Mouse (Mus musculus) limb, embryonic 14.5 days (tissue): ENCODE measurements around the gene Ddx47. TPM values are rescaled to one million over a fixed set of nuclear protein-coding genes. Genes with fewer than 3 reads are reported as not detected.
A peak's percentile ranks its signal among the peaks of the same experiment; 100 is the strongest.

Experiments
- ATAC-seq: fragments of 200-750 bp; cut with Nextera tagmentation; 2 replicates; pipeline ENCODE4 v1.8.0; 2017; ENCODE audit warnings: low read depth, moderate number of reproducible peaks, moderate TSS enrichment; ENCODE audit not compliant: low FRiP score
- DNase-seq: peaks from one replicate; pipeline ENCODE4 v3.0.0-alpha.2; 2015; ENCODE audit warnings: low spot score
- H3K27ac ChIP-seq: fragments of 300-500 bp; sonication (generic); replicated peaks from 2 replicates; pipeline ENCODE4 v1.5.1; 2014; ENCODE audit warnings: low read depth, mild to moderate bottlenecking, low read length, moderate library complexity, mixed read lengths
- H3K27me3 ChIP-seq: fragments of 300-500 bp; sonication (generic); 2 replicates; pipeline ENCODE4 v1.6.1; 2014; ENCODE audit warnings: low read length, mixed read lengths; ENCODE audit not compliant: control insufficient read depth, insufficient read depth
- H3K36me3 ChIP-seq: fragments of 300-500 bp; sonication (generic); 2 replicates; pipeline ENCODE4 v1.6.1; 2014; ENCODE audit warnings: mild to moderate bottlenecking, low read length, moderate library complexity, mixed read lengths; ENCODE audit not compliant: control insufficient read depth, insufficient read depth
- H3K4me1 ChIP-seq: fragments of 300-500 bp; sonication (generic); 2 replicates; pipeline ENCODE4 v1.6.1; 2014; ENCODE audit warnings: antibody characterized with exemption, low read length, mixed read lengths; ENCODE audit not compliant: control insufficient read depth, insufficient read depth
- H3K4me2 ChIP-seq: fragments of 300-500 bp; sonication (generic); replicated peaks from 2 replicates; pipeline ENCODE4 v1.6.1; 2014; ENCODE audit warnings: low read depth, mild to moderate bottlenecking, low read length, moderate library complexity; ENCODE audit not compliant: severe bottlenecking
- H3K4me3 ChIP-seq: fragments of 300-500 bp; sonication (generic); replicated peaks from 2 replicates; pipeline ENCODE4 v1.5.1; 2014; ENCODE audit warnings: low read length
- H3K9ac ChIP-seq: fragments of 300-500 bp; sonication (generic); 2 replicates; pipeline ENCODE4 v1.6.1; 2014; ENCODE audit warnings: mild to moderate bottlenecking, low read depth, low read length, moderate library complexity; ENCODE audit not compliant: severe bottlenecking
- H3K9me3 ChIP-seq: fragments of 300-500 bp; sonication (generic); 2 replicates; pipeline ENCODE4 v1.6.1; 2016; ENCODE audit warnings: low read length; ENCODE audit not compliant: control insufficient read depth
- POLR2A ChIP-seq: fragments of 200-500 bp; IDR thresholded peaks from 2 replicates; pipeline ENCODE4 v1.8.0; 2012; ENCODE audit warnings: inconsistent platforms, mild to moderate bottlenecking, moderate library complexity, borderline replicate concordance; ENCODE audit not compliant: insufficient read depth, insufficient read length; ENCODE audit errors: extremely low read depth
- WGBS: fragments of 180-500 bp; shearing (Covaris S2); extraction: QIAGEN DNeasy Blood & Tissue Kit; methylation state at CpG from one replicate; pipeline ENCODE4 v1.1.7; 2014; 5-methylcytosine and 5-hydroxymethylcytosine counted together
- polyA plus RNA-seq, 2 experiments: library from polyadenylated mRNA; depleted of rRNA in 1 of 2; stranded (reverse) in 1 of 2; unstranded in 1 of 2; fragments of >200 nt; fragmentation: Nextera tagmentation in 1 of 2; extraction: Ambion mirVana in 1 of 2; gene quantifications; 2 replicates each; pipeline versions ENCODE4 v1.2.1 to v1.2.3; 2012 to 2014

Ddx47 gene
- polyA plus RNA-seq (2012; rRNA removed) = 93.9 and 104 TPM in 2 replicates
- polyA plus RNA-seq (2014; fragmentation: Nextera tagmentation; extraction: Ambion mirVana) = 97.6 and 107 TPM in 2 replicates

DNA sequence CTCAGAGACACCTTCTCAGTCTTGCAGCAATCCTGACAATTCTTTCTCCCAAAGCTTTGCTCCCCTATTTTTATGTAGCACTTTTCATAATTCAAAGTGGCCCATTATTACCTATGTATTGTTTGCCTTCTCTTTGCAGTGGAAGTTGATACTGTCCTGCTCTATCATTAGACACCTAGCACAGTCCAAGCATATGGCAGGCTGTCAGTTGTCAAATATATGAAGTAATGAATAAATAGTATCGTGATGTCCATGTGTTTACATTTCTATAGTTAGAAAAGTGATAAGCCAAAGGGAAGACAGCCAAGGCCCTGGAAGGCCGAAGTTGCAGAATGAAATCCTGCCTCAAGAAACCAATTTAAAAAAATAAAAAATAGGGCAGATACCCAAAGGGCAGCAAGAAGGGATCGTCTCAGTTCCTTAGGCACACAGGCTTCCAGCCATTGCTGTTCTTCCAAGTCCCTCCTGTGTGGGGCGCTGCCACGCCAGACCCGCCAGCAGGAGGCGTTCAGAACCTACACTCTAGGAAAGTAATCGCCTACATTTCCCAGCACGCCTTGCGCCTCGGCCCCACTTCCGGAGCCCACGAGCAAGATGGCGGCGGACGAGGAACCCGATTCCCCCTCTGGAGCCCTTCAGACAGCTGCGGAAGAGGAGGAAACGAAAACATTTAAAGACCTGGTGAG, at the start of gene Ddx47:
Ddx47 (plus strand) TSS at position 565 of the 686 bp plus-strand sequence.
- 7% methylated on average over 19 of the region's 19 CpGs for WGBS
- Histone ChIP-seq H3K4me3 (peak within 1 kb of the TSS; percentile 86), H3K9me3 (no peaks in the 10 kb centered on the region), H3K4me2 (peak within 1 kb of the TSS; percentile 80), H3K27me3 (no peaks in the 10 kb centered on the region), H3K4me1 (peaks cover 6% of the 10 kb centered on the region), H3K27ac (no peak within 1 kb of the TSS), H3K9ac (peak within 1 kb of the TSS; percentile 79), H3K36me3 (peaks cover 26% of the 10 kb centered on the region)
- ATAC-seq (peak; percentile 94), DNase-seq (peak; percentile 96)
- TF ChIP-seq POLR2A = 0 out of 2 replicates have a peak, but pooled peaks have one; percentile 52

DNA sequence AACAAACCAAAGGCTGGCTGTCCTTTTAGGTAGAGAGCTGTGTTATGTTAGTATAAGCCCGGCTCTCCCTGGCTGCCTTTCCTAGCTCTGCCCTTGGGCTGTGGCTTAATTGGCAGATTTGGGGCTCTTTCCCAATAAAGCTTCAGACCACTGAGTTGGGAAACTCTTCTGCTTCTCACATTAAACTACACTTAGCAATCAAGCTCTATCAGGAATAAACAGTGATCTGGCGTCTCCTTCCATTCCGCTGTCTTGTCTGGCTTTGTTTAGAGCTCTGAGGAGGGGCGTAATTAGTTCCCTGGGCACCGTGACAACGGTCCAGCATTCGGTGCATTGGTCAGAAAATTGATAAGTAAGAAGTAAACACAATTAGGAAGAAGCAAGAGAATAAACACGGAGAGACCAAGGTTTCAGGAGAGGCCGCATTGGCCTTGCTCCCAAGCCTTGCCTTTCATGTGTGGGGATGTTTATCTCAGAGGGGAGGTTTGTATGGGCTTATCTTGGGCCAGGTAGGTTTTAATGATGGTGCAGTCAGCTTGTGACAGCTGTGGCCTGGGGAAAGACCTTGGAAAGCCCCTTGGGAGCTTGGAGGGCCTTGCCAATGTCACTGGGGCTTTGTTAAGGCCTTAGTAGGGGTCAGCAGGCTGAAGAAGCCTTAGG, 49.4 kb upstream of the Ddx47 start:
- no peak overlapping the region for H3K9ac ChIP-seq
- no peak overlapping the region for H3K4me3 ChIP-seq
- no peaks in the 10 kb centered on the region for H3K36me3 ChIP-seq
- no peak overlapping the region for H3K4me2 ChIP-seq
- 48% methylated on average over 9 of the region's 9 CpGs for WGBS
- ATAC-seq (no peak), DNase-seq (no peak)
- no peaks in the 10 kb centered on the region for H3K4me1 ChIP-seq
- H3K9me3 ChIP-seq = no peaks in the 10 kb centered on the region
- H3K27ac ChIP-seq = no peak overlapping the region
- no peaks in the 10 kb centered on the region for H3K27me3 ChIP-seq
- TF ChIP-seq POLR2A = no peak

DNA sequence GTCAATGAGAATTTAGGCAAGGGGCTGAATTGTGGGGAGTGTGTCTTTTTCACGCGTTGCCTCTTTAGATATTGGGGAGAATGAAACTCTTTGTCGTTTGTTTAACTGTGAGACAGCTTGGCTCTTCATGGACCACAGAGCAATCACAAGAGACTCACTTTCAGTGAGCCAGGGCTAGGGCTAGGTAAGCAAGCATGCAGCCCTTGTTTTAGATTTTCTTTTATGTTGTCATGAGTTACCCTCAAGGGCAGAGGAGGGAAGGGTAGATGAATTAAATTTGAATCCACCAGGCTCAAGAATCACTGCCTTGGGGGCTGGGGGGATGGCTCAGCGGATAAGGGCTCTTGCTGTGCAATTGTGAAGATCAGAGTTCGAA, 48.9 kb upstream of the Ddx47 start:
- no peaks in the 10 kb centered on the region for H3K9me3 ChIP-seq
- H3K27ac ChIP-seq = no peak overlapping the region
- H3K4me3 ChIP-seq = no peak overlapping the region
- no peak overlapping the region for H3K4me2 ChIP-seq
- no peaks in the 10 kb centered on the region for H3K36me3 ChIP-seq
- WGBS = 84% methylated on average over 5 of the region's 5 CpGs
- no peak for ATAC-seq
- no peak for DNase-seq
- no peaks in the 10 kb centered on the region for H3K4me1 ChIP-seq
- H3K27me3 ChIP-seq = no peaks in the 10 kb centered on the region
- H3K9ac ChIP-seq = no peak overlapping the region
- no peak for TF ChIP-seq POLR2A

DNA sequence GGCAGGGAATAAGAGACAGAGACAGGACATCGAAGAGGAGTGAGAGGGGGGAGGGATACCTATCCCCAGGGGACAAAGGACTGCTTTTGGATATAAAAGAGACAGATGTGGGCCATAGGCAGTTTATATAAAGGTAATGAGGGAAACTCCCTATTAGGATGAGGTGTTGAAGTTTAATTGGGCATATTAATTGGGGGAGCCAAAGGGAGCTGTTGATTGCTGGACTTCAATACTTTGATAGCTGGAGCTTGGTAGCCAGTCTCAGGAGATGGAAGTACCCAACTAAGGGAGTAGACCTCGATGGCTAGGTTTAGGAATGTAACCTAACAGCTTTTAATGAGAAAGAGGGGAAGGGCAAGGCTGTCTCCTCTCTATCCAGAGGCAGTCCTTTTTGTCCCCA, 47.5 kb upstream of the Ddx47 start:
- no peak for TF ChIP-seq POLR2A
- H3K4me3 ChIP-seq = no peak overlapping the region
- H3K27ac ChIP-seq = no peak overlapping the region
- H3K9me3 ChIP-seq = no peaks in the 10 kb centered on the region
- H3K36me3 ChIP-seq = no peaks in the 10 kb centered on the region
- WGBS = 63% methylated on average over 2 of the region's 2 CpGs
- no peaks in the 10 kb centered on the region for H3K4me1 ChIP-seq
- no peaks in the 10 kb centered on the region for H3K27me3 ChIP-seq
- DNase-seq = no peak
- no peak overlapping the region for H3K4me2 ChIP-seq
- no peak for ATAC-seq
- no peak overlapping the region for H3K9ac ChIP-seq

DNA sequence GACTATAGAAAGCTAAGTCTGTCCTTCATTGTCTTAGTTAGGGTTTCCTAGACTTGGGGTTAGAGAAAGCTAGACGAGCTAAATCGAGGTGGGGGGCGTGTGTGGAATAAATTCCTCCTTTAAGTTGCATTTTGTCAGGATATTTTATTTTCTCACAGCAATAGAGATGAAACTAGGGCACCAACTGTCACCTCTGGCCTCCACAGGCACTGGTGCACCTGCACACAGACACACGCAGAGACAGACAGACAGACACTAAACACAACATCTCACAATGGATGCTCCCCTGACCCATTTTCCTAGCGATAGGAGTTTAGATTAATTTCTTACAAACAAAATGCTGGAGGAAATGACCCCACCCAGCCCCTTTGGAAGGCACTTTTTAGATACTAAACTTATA, 44.7 kb upstream of the Ddx47 start:
- no peak overlapping the region for H3K9ac ChIP-seq
- H3K36me3 ChIP-seq = no peaks in the 10 kb centered on the region
- no peaks in the 10 kb centered on the region for H3K9me3 ChIP-seq
- no peaks in the 10 kb centered on the region for H3K27me3 ChIP-seq
- no peak overlapping the region for H3K4me3 ChIP-seq
- H3K4me2 ChIP-seq = no peak overlapping the region
- H3K27ac ChIP-seq = no peak overlapping the region
- TF ChIP-seq POLR2A = no peak
- ATAC-seq (no peak), DNase-seq (no peak)
- WGBS = 83% methylated on average over 5 of the region's 5 CpGs
- no peaks in the 10 kb centered on the region for H3K4me1 ChIP-seq
